Mouse (Mus musculus) E14TG2a.4 (cell line): ENCODE data around the gene Rapgef4.

Source experiments
- CTCF ChIP-seq: conservative IDR thresholded peaks from 2 replicates; pipeline ENCODE4 v1.5.1; 2014; ENCODE audit warnings: low read length
- NANOG ChIP-seq: IDR thresholded peaks from 2 replicates; pipeline ENCODE4 v1.6.1; 2014; ENCODE audit warnings: borderline replicate concordance, low read length, mixed read lengths

DNA sequence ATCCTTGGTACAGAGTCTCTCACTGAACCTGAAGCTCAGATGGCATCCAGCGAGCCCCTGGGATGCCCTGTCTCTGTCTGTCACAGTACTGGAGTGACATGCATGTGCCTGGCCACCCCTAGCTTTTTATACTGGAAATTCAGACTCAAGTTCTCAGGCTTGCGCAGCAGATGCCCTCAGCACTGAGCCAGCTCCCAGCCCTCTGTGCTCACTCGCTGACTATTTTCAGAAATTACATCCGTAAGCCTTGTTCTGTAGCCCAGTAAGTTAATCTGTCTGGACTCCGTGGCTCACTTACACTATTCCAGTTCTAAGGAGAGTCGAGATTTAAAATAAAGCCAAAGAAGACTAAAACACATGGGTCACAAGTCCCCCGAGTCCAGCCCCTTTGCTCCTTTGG, 194.5 kb downstream of the Rapgef4 start:
- no peak for TF ChIP-seq CTCF
- TF ChIP-seq NANOG = no peak
